Mouse (Mus musculus) forebrain, embryonic 11.5 days (tissue): ENCODE measurements around the gene B830017H08Rik. TPM values are rescaled to one million over a fixed set of nuclear protein-coding genes. Genes with fewer than 3 reads are reported as not detected.
A peak's percentile ranks its signal among the peaks of the same experiment; 100 is the strongest.

Experiments used
- ATAC-seq: fragments of 200-750 bp; cut with Nextera tagmentation; replicated peaks from 2 replicates; pipeline ENCODE4 v1.8.0; 2017; ENCODE audit warnings: moderate TSS enrichment; ENCODE audit not compliant: low FRiP score
- DNase-seq: peaks from one replicate; pipeline ENCODE4 v3.0.0-alpha.2; 2017; ENCODE audit warnings: low spot score
- H3K27ac ChIP-seq: fragments of 300-500 bp; sonication (generic); 2 replicates; pipeline ENCODE4 v1.5.1; 2014; ENCODE audit warnings: low read depth, low read length
- H3K27me3 ChIP-seq: fragments of 300-500 bp; sonication (generic); 2 replicates; pipeline ENCODE4 v1.6.1; 2014; ENCODE audit warnings: mild to moderate bottlenecking, low read length, mixed read lengths; ENCODE audit not compliant: control insufficient read depth, insufficient read depth
- H3K36me3 ChIP-seq: fragments of 300-500 bp; sonication (generic); 2 replicates; pipeline ENCODE4 v1.6.1; 2014; ENCODE audit warnings: mild to moderate bottlenecking, low read length, moderate library complexity, mixed read lengths; ENCODE audit not compliant: control insufficient read depth, insufficient read depth
- H3K4me1 ChIP-seq: fragments of 300-500 bp; sonication (generic); replicated peaks from 2 replicates; pipeline ENCODE4 v1.6.1; 2014; ENCODE audit warnings: low read length, mixed read lengths; ENCODE audit not compliant: control insufficient read depth, insufficient read depth
- H3K4me2 ChIP-seq: fragments of 300-500 bp; sonication (generic); 2 replicates; pipeline ENCODE4 v1.6.1; 2014; ENCODE audit warnings: low read depth, mild to moderate bottlenecking, low read length, moderate library complexity, mixed read lengths; ENCODE audit not compliant: severe bottlenecking
- H3K4me3 ChIP-seq: fragments of 300-500 bp; sonication (generic); 2 replicates; pipeline ENCODE4 v1.5.1; 2014; ENCODE audit warnings: low read depth, low read length
- H3K9ac ChIP-seq: fragments of 300-500 bp; sonication (generic); 2 replicates; pipeline ENCODE4 v1.6.1; 2014; ENCODE audit warnings: low read length
- H3K9me3 ChIP-seq: fragments of 300-500 bp; sonication (generic); 2 replicates; pipeline ENCODE4 v1.6.1; 2016; ENCODE audit warnings: low read length, mixed read lengths; ENCODE audit not compliant: control insufficient read depth
- WGBS: fragments of 180-500 bp; shearing (Covaris S2); extraction: QIAGEN DNeasy Blood & Tissue Kit; methylation state at CpG from one replicate; pipeline ENCODE4 v1.1.7; 2014; 5-methylcytosine and 5-hydroxymethylcytosine counted together
- polyA plus RNA-seq: library from polyadenylated mRNA; unstranded; fragments of >200 nt; fragmentation: Nextera tagmentation; extraction: Ambion mirVana; gene quantifications from 2 replicates; pipeline ENCODE4 v1.2.1, GENCODE M21; 2014

Gene B830017H08Rik
- polyA plus RNA-seq, 1 experiment from 2014 or later: not detected

DNA sequence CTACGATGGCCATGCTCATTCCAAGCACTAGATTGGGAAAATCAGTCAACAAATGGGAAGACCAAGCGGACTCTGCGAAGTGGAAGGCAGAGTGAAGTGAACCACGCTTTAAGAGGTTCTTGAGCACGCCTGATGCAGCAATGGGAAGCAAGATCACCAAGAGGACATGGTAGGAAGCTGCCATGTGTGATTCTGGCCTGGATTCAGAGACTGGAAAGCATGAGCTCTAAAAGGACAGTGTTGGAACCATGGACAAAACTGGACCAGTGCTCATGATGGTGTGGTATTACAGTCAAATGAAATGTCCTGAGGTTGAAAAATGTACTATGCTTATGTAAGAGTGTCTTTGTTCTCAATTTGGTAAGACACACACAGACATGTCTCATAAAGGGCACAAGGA, 18.4 kb downstream of the B830017H08Rik start:
- H3K27me3 ChIP-seq: no peaks in the 10 kb centered on the region
- H3K9ac ChIP-seq: no peak overlapping the region
- H3K9me3 ChIP-seq: no peaks in the 10 kb centered on the region
- peaks cover 11% of the 10 kb centered on the region for H3K36me3 ChIP-seq
- no peak for DNase-seq
- WGBS: 93% methylated on average over 5 of the region's 5 CpGs
- no peak overlapping the region for H3K4me2 ChIP-seq
- no peak overlapping the region for H3K4me3 ChIP-seq
- H3K27ac ChIP-seq: no peak overlapping the region
- no peaks in the 10 kb centered on the region for H3K4me1 ChIP-seq
- no peak for ATAC-seq

DNA sequence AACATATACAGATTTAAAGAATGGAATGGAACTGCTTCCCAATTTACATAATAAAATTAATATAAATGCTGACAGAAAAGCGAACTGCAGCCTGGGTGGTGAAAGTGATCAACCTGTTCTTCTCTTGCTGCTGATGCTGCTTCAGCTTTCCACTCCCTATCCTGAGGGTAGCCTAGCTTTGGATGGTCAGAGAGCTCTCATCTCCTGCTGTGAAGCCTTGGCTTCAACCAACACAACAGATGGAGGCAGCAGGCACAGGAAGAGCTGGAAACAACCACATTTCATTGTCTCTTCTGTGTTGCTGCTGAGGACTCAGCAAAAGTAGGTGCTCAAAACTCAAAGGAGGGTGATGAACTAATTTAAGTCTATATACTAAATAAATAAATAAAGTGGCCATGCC, 18.9 kb downstream of the B830017H08Rik start:
- no peak overlapping the region for H3K4me3 ChIP-seq
- peaks cover 15% of the 10 kb centered on the region for H3K36me3 ChIP-seq
- no peak overlapping the region for H3K9ac ChIP-seq
- ATAC-seq: no peak
- DNase-seq: no peak
- H3K27ac ChIP-seq: no peak overlapping the region
- WGBS: 100% methylated on average over 1 of the region's 1 CpGs
- H3K27me3 ChIP-seq: no peaks in the 10 kb centered on the region
- H3K9me3 ChIP-seq: no peaks in the 10 kb centered on the region
- H3K4me1 ChIP-seq: no peaks in the 10 kb centered on the region
- H3K4me2 ChIP-seq: no peak overlapping the region

DNA sequence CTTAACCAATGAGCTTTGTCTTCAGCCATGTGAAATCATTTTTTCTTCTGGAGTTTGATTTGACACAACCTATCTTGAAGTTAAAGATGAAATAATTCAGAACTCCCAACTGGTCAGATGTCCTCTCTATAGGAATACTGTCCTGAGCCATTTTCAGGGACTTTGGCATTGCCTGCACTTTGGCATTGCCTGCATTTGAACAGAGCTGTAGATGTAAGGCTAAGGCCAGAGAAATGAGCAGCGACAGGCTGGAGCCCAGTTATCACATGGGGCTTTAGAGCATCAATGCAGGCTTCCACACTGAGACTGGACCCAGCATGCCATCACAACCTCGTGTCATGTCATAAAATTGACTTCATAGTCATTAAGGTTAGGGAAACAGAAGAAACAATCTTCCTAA, 20.3 kb downstream of the B830017H08Rik start:
- H3K9me3 ChIP-seq: no peaks in the 10 kb centered on the region
- H3K9ac ChIP-seq: no peak overlapping the region
- no peak for DNase-seq
- H3K36me3 ChIP-seq: peaks cover 19% of the 10 kb centered on the region
- 93% methylated on average over 2 of the region's 2 CpGs for WGBS
- no peak overlapping the region for H3K27ac ChIP-seq
- H3K27me3 ChIP-seq: no peaks in the 10 kb centered on the region
- no peak overlapping the region for H3K4me2 ChIP-seq
- no peaks in the 10 kb centered on the region for H3K4me1 ChIP-seq
- no peak overlapping the region for H3K4me3 ChIP-seq
- ATAC-seq: no peak

DNA sequence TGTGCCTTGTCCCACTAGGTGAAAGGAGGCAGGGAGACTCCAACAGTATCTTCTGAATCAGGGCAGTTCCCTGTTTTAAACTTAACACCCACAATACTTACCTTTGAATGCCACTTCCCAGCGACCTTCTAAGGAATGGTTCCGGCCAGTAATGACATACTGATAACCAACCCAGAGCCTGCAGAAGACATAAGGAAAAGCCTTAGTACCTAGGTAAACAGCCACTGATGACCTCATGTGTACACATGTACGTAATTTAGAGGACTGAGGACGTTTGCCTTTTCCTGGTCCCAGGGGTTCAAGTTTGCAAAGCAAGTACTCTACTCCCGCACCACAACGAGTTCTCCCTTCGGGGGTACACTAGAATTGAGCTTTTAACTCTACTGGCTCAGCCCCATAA, 24.2 kb downstream of the B830017H08Rik start:
- no peak overlapping the region for H3K4me3 ChIP-seq
- H3K9ac ChIP-seq: no peak overlapping the region
- no peak overlapping the region for H3K4me2 ChIP-seq
- no peaks in the 10 kb centered on the region for H3K4me1 ChIP-seq
- H3K9me3 ChIP-seq: no peaks in the 10 kb centered on the region
- no peaks in the 10 kb centered on the region for H3K27me3 ChIP-seq
- peaks cover 23% of the 10 kb centered on the region for H3K36me3 ChIP-seq
- ATAC-seq: no peak
- 93% methylated on average over 7 of the region's 7 CpGs for WGBS
- DNase-seq: no peak
- H3K27ac ChIP-seq: no peak overlapping the region

DNA sequence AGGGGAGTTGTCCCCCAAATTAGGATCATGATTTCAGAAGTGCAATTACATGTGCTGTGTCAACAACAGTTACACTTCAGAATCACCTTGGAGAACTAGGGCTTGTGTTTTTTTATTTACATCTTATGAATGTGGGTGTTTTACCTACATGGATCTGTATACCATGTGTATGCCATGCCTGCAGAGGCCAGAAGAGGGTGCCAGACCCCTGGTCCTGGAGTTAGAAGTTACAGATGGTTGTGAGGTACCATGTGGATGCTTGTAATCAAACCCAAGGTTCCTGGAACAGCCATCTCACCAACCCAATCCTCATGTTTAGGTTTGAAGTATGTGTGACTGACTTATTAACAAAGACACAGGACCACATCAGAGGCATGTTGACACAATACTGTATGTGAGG, 25.7 kb downstream of the B830017H08Rik start:
- no peak for ATAC-seq
- Histone ChIP-seq H3K9ac (no peak overlapping the region), H3K4me3 (no peak overlapping the region), H3K4me1 (no peaks in the 10 kb centered on the region), H3K9me3 (no peaks in the 10 kb centered on the region), H3K4me2 (no peak overlapping the region), H3K27me3 (no peaks in the 10 kb centered on the region), H3K36me3 (peaks cover 20% of the 10 kb centered on the region), H3K27ac (no peak overlapping the region)
- peak; percentile 55 for DNase-seq

DNA sequence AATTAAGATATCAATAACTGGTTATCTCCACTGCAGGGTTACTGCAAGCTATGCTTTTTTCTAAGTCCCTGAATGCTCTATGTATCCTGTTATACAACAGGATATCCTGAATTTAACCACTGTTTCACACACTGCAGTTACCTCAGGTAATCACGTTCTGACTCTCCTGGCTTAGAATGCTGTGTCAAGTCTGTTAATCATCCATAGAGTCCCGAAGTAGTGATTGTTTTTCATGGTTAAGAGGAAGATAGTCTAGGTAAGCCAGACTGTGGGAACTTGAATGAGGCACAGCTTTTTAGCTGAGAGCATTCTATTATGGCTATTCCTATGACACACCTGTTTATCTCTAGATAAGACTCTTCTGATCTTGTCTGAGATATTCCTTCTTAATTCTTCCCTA, 32.4 kb downstream of the B830017H08Rik start:
- Histone ChIP-seq H3K27ac (no peak overlapping the region), H3K4me3 (no peak overlapping the region), H3K9ac (no peak overlapping the region), H3K4me2 (no peak overlapping the region), H3K27me3 (no peaks in the 10 kb centered on the region), H3K4me1 (no peaks in the 10 kb centered on the region), H3K9me3 (no peaks in the 10 kb centered on the region), H3K36me3 (no peaks in the 10 kb centered on the region)
- DNase-seq (no peak), ATAC-seq (no peak)
- over 99% methylated on average over 2 of the region's 2 CpGs for WGBS

DNA sequence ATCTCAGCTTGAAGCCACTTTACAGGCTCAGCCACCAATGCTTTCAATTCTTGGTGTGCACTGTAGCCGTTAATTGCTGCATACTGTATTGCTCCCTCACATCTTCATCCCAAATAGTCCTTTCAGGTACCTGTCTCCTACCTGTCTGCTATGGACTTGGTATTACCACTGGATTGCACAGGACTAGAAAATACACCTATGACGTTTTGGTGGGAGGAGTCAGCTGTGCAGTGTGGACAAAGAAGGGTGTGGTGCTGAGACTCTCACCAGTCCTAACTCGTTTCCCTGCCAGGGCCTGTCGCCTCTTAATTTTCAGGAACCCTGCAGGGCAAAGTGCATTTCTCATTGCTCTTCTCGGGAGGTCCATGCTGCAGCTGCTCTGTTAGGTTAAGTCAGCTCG, 32.8 kb downstream of the B830017H08Rik start:
- DNase-seq: no peak

DNA sequence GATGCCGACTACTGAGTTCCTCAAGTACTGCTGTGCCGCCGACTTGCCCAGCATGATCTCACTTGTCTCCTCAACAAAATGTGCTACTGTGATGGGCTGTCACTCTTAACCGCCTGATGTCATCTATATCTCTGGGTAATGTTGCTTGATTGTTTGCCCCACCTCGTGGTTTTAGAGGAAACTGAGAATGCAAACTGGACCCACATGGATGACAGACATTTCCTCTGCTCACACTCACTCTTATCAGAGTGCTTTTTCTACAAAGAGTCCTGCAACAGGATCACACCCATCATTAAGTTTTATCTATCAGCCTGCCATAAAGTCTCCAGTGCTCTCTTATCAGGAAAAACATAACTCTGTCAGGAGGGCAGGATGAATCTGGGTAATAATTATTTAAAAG, 38.3 kb downstream of the B830017H08Rik start:
- Histone ChIP-seq H3K27me3 (no peaks in the 10 kb centered on the region), H3K27ac (no peak overlapping the region), H3K9ac (no peak overlapping the region), H3K4me3 (no peak overlapping the region), H3K4me1 (no peaks in the 10 kb centered on the region), H3K36me3 (no peaks in the 10 kb centered on the region; the same call in none of the 2 replicates), H3K9me3 (no peaks in the 10 kb centered on the region), H3K4me2 (no peak overlapping the region)
- DNase-seq (no peak), ATAC-seq (no peak)
- WGBS: 97% methylated on average over 5 of the region's 5 CpGs

More for the DNA sequence above, 32.8 kb downstream of the B830017H08Rik start:
- 73% methylated on average over 6 of the region's 6 CpGs for WGBS
- Histone ChIP-seq H3K9ac (no peak overlapping the region), H3K4me2 (no peak overlapping the region), H3K4me1 (no peaks in the 10 kb centered on the region), H3K36me3 (no peaks in the 10 kb centered on the region; the same call in 1 of the 2 replicates), H3K9me3 (no peaks in the 10 kb centered on the region), H3K27me3 (no peaks in the 10 kb centered on the region), H3K27ac (no peak overlapping the region), H3K4me3 (no peak overlapping the region)
- ATAC-seq: no peak

DNA sequence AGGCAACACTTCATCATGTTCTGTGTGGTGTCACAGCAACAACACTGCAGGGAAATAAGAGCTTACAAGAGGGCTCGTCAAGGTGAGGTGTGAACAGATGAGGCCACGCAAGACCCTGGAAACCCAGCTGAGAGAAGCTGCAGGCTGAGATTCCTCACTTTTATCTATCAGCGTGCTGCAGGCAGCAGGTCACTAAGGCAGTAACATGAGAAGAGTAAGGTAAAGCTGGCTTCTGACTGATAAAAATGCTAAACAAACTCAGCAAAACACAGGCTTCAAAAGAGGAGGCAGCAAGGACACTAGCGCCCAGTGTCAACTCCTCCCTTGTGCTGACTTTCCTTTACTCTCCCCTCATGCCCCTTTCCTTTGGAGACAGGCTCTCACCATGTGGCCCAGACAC, 40.1 kb downstream of the B830017H08Rik start:
- Histone ChIP-seq H3K9me3 (no peaks in the 10 kb centered on the region), H3K4me2 (no peak overlapping the region), H3K27me3 (no peaks in the 10 kb centered on the region), H3K36me3 (no peaks in the 10 kb centered on the region; the same call in none of the 2 replicates), H3K27ac (no peak overlapping the region), H3K9ac (no peak overlapping the region), H3K4me1 (no peaks in the 10 kb centered on the region), H3K4me3 (no peak overlapping the region)
- 78% methylated on average over 4 of the region's 4 CpGs for WGBS
- DNase-seq (no peak), ATAC-seq (no peak)
